In the genomic region with DNA sequence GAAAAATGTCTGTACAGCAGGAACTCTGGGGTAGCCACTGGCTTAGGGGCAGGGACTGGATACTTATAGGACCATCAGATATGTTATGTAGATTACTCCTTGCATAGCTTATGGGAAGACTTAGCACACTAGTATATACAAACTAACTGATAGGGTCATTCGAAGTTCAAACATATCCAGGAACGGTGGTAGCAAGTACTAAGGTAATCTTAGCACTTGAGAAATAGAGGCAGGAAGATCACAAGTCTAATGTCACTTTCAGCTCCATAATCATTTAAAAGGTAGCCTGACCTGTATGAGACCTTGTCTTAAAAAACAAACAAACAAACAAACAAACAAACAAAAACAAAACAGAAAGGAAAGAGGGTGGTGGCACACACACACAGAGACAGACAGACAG, we compare ENCODE assay signal across 18 mouse cellular contexts.
"Had no signal": no experiment of that assay in that cellular context is flagged by ENCODE, and none has a peak within 500 bp of the region (broad histone marks: within the 10 kb centered on the region; RNA-seq: fewer than 3 reads in every experiment).

No protein-coding gene starts in this region.

- H3K4me1 ChIP-seq: lung, embryonic 15.5 days; midbrain, embryonic 12.5 days; neural tube, embryonic 12.5 days; stomach, embryonic 15.5 days had no signal

- H3K9me3 ChIP-seq: liver, embryonic 13.5 days; liver, embryonic 15.5 days; lung, embryonic 15.5 days; midbrain, embryonic 10.5 days; midbrain, embryonic 12.5 days; neural tube, embryonic 12.5 days; stomach, embryonic 15.5 days had no signal

- H3K27ac ChIP-seq: liver, embryonic 13.5 days; liver, embryonic 15.5 days; lung, embryonic 15.5 days; midbrain, embryonic 10.5 days; midbrain, embryonic 12.5 days; neural tube, embryonic 12.5 days; stomach, embryonic 15.5 days; stomach, postnatal 0 days had no signal

- H3K9ac ChIP-seq: liver, embryonic 13.5 days; liver, embryonic 15.5 days; liver, postnatal 0 days; lung, embryonic 15.5 days; midbrain, embryonic 12.5 days; neural tube, embryonic 12.5 days; stomach, embryonic 15.5 days had no signal

- H3K4me3 ChIP-seq: liver, embryonic 13.5 days; liver, embryonic 15.5 days; lung, embryonic 15.5 days; midbrain, embryonic 10.5 days; midbrain, embryonic 12.5 days; myocyte; neural tube, embryonic 12.5 days; stomach, embryonic 15.5 days had no signal

- ATAC-seq: liver, postnatal 0 days; lung, postnatal 0 days; midbrain, embryonic 16.5 days had no signal

- H3K36me3 ChIP-seq: liver, embryonic 13.5 days; liver, embryonic 15.5 days; lung, embryonic 15.5 days; midbrain, embryonic 10.5 days; midbrain, embryonic 12.5 days; neural tube, embryonic 12.5 days; stomach, embryonic 15.5 days had no signal

- DNase-seq: liver, embryonic 13.5 days; liver, postnatal 0 days; lung, adult 2 months; lung, postnatal 4 days; midbrain, embryonic 14.5 days; right cerebral cortex, postnatal 14 days; thymus, postnatal 25 days; thymus, postnatal 4 days had no signal

- H3K27me3 ChIP-seq: liver, embryonic 13.5 days; liver, embryonic 15.5 days; lung, embryonic 15.5 days; midbrain, embryonic 12.5 days; neural tube, embryonic 12.5 days; stomach, embryonic 15.5 days had no signal
